ENCODE assay signal across 9 mouse cellular contexts in the genomic region with DNA sequence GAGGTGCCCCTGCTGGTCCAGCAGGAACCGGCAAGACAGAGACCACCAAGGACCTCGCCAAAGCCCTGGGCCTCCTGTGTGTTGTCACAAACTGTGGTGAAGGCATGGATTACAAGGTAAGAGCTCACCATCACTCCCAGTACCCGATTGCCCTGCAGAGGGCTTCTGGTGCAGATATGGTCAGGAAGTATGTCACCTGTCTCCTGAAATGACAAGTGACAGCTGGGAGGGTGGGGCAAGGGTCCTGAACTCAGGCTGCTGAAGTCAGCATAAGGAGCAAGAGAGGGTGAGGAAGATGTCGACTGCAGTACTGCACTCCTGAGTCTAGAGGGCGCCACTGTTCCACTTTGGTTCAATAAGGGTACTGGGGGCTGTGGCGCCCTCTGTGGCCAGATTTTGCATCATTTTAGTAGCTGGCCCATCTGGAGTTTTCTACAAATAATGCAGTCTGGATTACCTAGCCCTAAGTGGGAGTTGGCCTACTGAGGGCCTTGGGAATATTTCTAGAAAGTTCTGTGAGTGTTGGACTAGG. TPM values are rescaled to one million over a fixed set of nuclear protein-coding genes. Genes with fewer than 3 reads are reported as not detected.
DNase-seq lines count a peak whose midpoint lies in the region; ATAC-seq lines count a peak whose summit lies in the region.
"Had no signal": no experiment of that assay in that cellular context is flagged by ENCODE, and none has a peak within 500 bp of the region (broad histone marks: within the 10 kb centered on the region; RNA-seq: fewer than 3 reads in every experiment).

No protein-coding gene starts in this region.

- H3K27ac ChIP-seq in midbrain, embryonic 11.5 days (ENCODE audit: low read depth, low read length) = no peak overlapping the region
- H3K27ac ChIP-seq in midbrain, embryonic 15.5 days = no peak overlapping the region
- no peak overlapping the region for H3K27ac ChIP-seq in forebrain, embryonic 12.5 days
- H3K27ac ChIP-seq: hindbrain, embryonic 15.5 days had no signal

- no peaks in the 10 kb centered on the region for H3K4me1 ChIP-seq in midbrain, embryonic 11.5 days (ENCODE audit: control insufficient read depth, insufficient read depth, low read length)
- H3K4me1 ChIP-seq in midbrain, embryonic 15.5 days = no peaks in the 10 kb centered on the region
- no peaks in the 10 kb centered on the region for H3K4me1 ChIP-seq in forebrain, embryonic 12.5 days
- H3K4me1 ChIP-seq: hindbrain, embryonic 15.5 days had no signal

- no peaks in the 10 kb centered on the region for H3K27me3 ChIP-seq in midbrain, embryonic 11.5 days (ENCODE audit: control insufficient read depth, insufficient read depth, low read length)
- no peaks in the 10 kb centered on the region for H3K27me3 ChIP-seq in midbrain, embryonic 15.5 days (replicated peaks)
- H3K27me3 ChIP-seq in forebrain, embryonic 12.5 days = no peaks in the 10 kb centered on the region
- H3K27me3 ChIP-seq: hindbrain, embryonic 15.5 days had no signal

- 58% methylated on average over 6 of the region's 6 CpGs for WGBS in midbrain, embryonic 11.5 days
- 66% methylated on average over 6 of the region's 6 CpGs for WGBS in midbrain, embryonic 15.5 days
- 66% methylated on average over 6 of the region's 6 CpGs for WGBS in forebrain, embryonic 12.5 days

- no peaks in the 10 kb centered on the region; the same call in 1 of the 2 replicates for H3K9me3 ChIP-seq in midbrain, embryonic 11.5 days (ENCODE audit: control insufficient read depth, low read length)
- H3K9me3 ChIP-seq in midbrain, embryonic 15.5 days = no peaks in the 10 kb centered on the region
- H3K9me3 ChIP-seq in forebrain, embryonic 12.5 days = 0 out of 2 replicates have a peak, but pooled peaks cover 3% of the 10 kb centered on the region
- H3K9me3 ChIP-seq: hindbrain, embryonic 15.5 days had no signal

- intact Hi-C loops in heart, postnatal 14 days (cut with DNase I) = loop anchor here (5.0 kb wide), 1 partner anchor 90 kb away; no protein-coding TSS in a partner anchor
- intact Hi-C loops in left cerebral cortex, postnatal 25 days (cut with DNase I) = loop anchor here (5.0 kb wide), 1 partner anchor 90 kb away; no protein-coding TSS in a partner anchor

- DNase-seq in midbrain, embryonic 11.5 days (ENCODE audit: low spot score, missing footprints) = peak; percentile 87
- peak; percentile 58 for DNase-seq in T-cell, adult 2 months (ENCODE audit: low spot score)
- peak; percentile 79 to 91 for DNase-seq in cerebellum, postnatal 14 days
- DNase-seq in heart, postnatal 14 days = peak; percentile 13 to 58
- peak; percentile 27 to 55 for DNase-seq in left cerebral cortex, postnatal 25 days (ENCODE audit: low spot score in 2 of 2)
- peak; percentile 59 for DNase-seq in retina, postnatal 7 days (ENCODE audit: low read depth, low spot score)

- no peak overlapping the region for H3K9ac ChIP-seq in midbrain, embryonic 11.5 days (ENCODE audit: low read length)
- no peak overlapping the region for H3K9ac ChIP-seq in midbrain, embryonic 15.5 days
- H3K9ac ChIP-seq in forebrain, embryonic 12.5 days = no peak overlapping the region
- H3K9ac ChIP-seq: hindbrain, embryonic 15.5 days had no signal

- ATAC-seq in midbrain, embryonic 11.5 days (ENCODE audit: low FRiP score) = no peak
- no peak for ATAC-seq in midbrain, embryonic 15.5 days (replicated peaks)
- ATAC-seq in forebrain, embryonic 12.5 days (ENCODE audit: low FRiP score) = no peak

- H3K4me3 ChIP-seq in midbrain, embryonic 11.5 days (ENCODE audit: low read depth, low read length) = no peak overlapping the region
- no peak overlapping the region for H3K4me3 ChIP-seq in midbrain, embryonic 15.5 days
- H3K4me3 ChIP-seq in forebrain, embryonic 12.5 days (replicated peaks) = no peak overlapping the region
- H3K4me3 ChIP-seq: hindbrain, embryonic 15.5 days had no signal

- H3K4me2 ChIP-seq in midbrain, embryonic 11.5 days = no peak overlapping the region
- H3K4me2 ChIP-seq in midbrain, embryonic 15.5 days = no peak overlapping the region
- H3K4me2 ChIP-seq in forebrain, embryonic 12.5 days = no peak overlapping the region
- H3K4me2 ChIP-seq: hindbrain, embryonic 15.5 days had no signal

- no peaks in the 10 kb centered on the region for H3K36me3 ChIP-seq in midbrain, embryonic 11.5 days (ENCODE audit: control insufficient read depth, insufficient read depth, low read length)
- no peaks in the 10 kb centered on the region for H3K36me3 ChIP-seq in midbrain, embryonic 15.5 days (replicated peaks)
- H3K36me3 ChIP-seq in forebrain, embryonic 12.5 days (replicated peaks) = no peaks in the 10 kb centered on the region
- H3K36me3 ChIP-seq: hindbrain, embryonic 15.5 days had no signal

RNA-seq across cellular contexts. Expression of a gene that starts 52.4 kb away (rescaled TPM):
- polyA plus RNA-seq in midbrain, embryonic 11.5 days (2014; fragmentation: Nextera tagmentation; extraction: Ambion mirVana) = 0.04 TPM in 1 of 2 replicates, not detected in the other
- polyA plus RNA-seq in midbrain, embryonic 15.5 days (2015; fragmentation: Nextera tagmentation; extraction: Ambion mirVana) = 0.12 and 0.13 TPM in 2 replicates
- total RNA-seq in heart, postnatal 14 days (2021) = under 1 TPM; 0.05 to 0.14 TPM
- 1 to 10 TPM in 1 of 2 experiments, under 1 TPM in 1; 0.60 to 1.1 TPM for total RNA-seq in left cerebral cortex, postnatal 25 days (2021)
- 0.11 and 0.37 TPM in 2 replicates for polyA plus RNA-seq in forebrain, embryonic 12.5 days (2016; fragmentation: Nextera tagmentation; extraction: Ambion mirVana)

Comparison
In these comparisons a context has a peak if more than half of its experiments do, and no peak if none do; other contexts are left out.
1. DNase-seq: peak in every context shown above with its lines; median percentile 87 in midbrain, embryonic 11.5 days; 85 in cerebellum, postnatal 14 days; 59 in retina, postnatal 7 days; 58 in T-cell, adult 2 months; 41 in left cerebral cortex, postnatal 25 days; 36 in heart, postnatal 14 days.